Mouse (Mus musculus) gastrocnemius, adult 18-20 months (tissue): Measurements from ENCODE around the gene Gm20532. TPM values are rescaled to one million over a fixed set of nuclear protein-coding genes. Genes with fewer than 3 reads are reported as not detected.
A peak's percentile ranks its signal among the peaks of the same experiment; 100 is the strongest.

Experiments
- DNase-seq: peaks from one replicate; pipeline ENCODE4 v3.0.0; 2021; ENCODE audit warnings: low spot score
- total RNA-seq, 2 experiments: library from RNA; stranded (reverse); gene quantifications; 2 replicates each; pipeline ENCODE4 v1.2.3; 2021

Gene Gm20532
- total RNA-seq, 2 experiments from 2014 or later: not detected

GRCm38 (mm10) chr2:26573807-26574206 is 12.6 kb upstream of the Gm20532 start:
- DNase-seq: no peak

GRCm38 (mm10) chr2:26574862-26575261 is 11.6 kb upstream of the Gm20532 start:
- DNase-seq: no peak

- no peak for DNase-seq
These were observed 11.1 kb upstream of the Gm20532 start for GRCm38 (mm10) chr2:26575378-26575777.

- no peak for DNase-seq
These were observed 10.6 kb upstream of the Gm20532 start for GRCm38 (mm10) chr2:26575865-26576264.

- no peak for DNase-seq
These were observed 10.0 kb upstream of the Gm20532 start for GRCm38 (mm10) chr2:26576462-26576861.

- DNase-seq: no peak
These were observed 8.1 kb upstream of the Gm20532 start for GRCm38 (mm10) chr2:26578369-26578768.

GRCm38 (mm10) chr2:26579714-26580113 is 6.7 kb upstream of the Gm20532 start, which contains the start of gene Egfl7:
Egfl7 (plus strand) TSS chr2:26580014.
- no peak for DNase-seq

GRCm38 (mm10) chr2:26580751-26581150 is 5.7 kb upstream of the Gm20532 start:
- DNase-seq: no peak

GRCm38 (mm10) chr2:26582203-26582602 is 4.2 kb upstream of the Gm20532 start:
- DNase-seq: no peak

- DNase-seq: no peak
These were observed 3.7 kb upstream of the Gm20532 start for GRCm38 (mm10) chr2:26582741-26583140.

- DNase-seq: peak; percentile 46
These were observed 2.8 kb upstream of the Gm20532 start for GRCm38 (mm10) chr2:26583640-26584039.

GRCm38 (mm10) chr2:26585713-26586112 is 726 bp upstream of the Gm20532 start:
- peak; percentile 54 for DNase-seq

GRCm38 (mm10) chr2:26587044-26587405 is 586 bp downstream of the Gm20532 start:
- DNase-seq: no peak

- no peak for DNase-seq
These were observed 2.1 kb downstream of the Gm20532 start for GRCm38 (mm10) chr2:26588573-26588972.

- no peak for DNase-seq
These were observed 2.8 kb downstream of the Gm20532 start for GRCm38 (mm10) chr2:26589284-26589683.

- no peak for DNase-seq
These were observed 3.8 kb downstream of the Gm20532 start for GRCm38 (mm10) chr2:26590282-26590681.

GRCm38 (mm10) chr2:26590962-26591361 is 4.5 kb downstream of the Gm20532 start:
- DNase-seq: no peak

- DNase-seq: no peak
These were observed 5.0 kb downstream of the Gm20532 start for GRCm38 (mm10) chr2:26591416-26591815.

GRCm38 (mm10) chr2:26593211-26594021 is 7.0 kb downstream of the Gm20532 start:
- DNase-seq: no peak

GRCm38 (mm10) chr2:26594022-26594346 is 7.5 kb downstream of the Gm20532 start:
- DNase-seq: peak; percentile 75

- no peak for DNase-seq
These were observed 8.1 kb downstream of the Gm20532 start for GRCm38 (mm10) chr2:26594461-26594933.

GRCm38 (mm10) chr2:26594934-26595724 is 8.7 kb downstream of the Gm20532 start:
- no peak for DNase-seq
